Mouse (Mus musculus): ENCODE results near the gene Npat. TPM values are rescaled to one million over a fixed set of nuclear protein-coding genes. Genes with fewer than 3 reads are reported as not detected.

Gene Npat
- 10 to 100 TPM; 14.9 to 16.8 TPM for total RNA-seq (2021)

GRCm38 (mm10) chr9:53536558-53537320 lies at the start of gene Npat, which contains the start of gene Atm:
Npat (plus strand) TSS chr9:53537047.
Atm (minus strand) TSS chr9:53536740.
- DNase-seq, result peak; percentile 99

DNA sequence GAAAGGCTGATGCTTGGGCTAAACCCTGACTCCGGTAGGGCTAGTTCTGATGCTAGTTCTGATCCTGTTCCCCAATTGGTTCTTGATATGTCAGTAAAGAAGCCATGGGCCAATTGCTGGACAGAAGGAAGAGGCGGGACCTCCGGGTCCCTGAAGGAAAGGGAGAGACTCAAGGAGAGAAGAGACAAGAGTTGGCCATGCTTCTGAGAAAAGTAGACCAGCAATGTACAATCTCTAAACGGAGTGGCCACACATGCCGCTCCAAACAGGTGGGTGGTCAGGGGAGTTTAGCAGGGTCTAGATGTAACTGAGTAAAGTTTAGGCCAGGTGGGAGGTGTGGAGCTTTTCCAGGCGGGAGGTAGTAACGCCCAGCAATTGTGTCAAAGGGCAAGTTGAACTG lies 28.8 kb upstream of the Npat start:
- no peak for DNase-seq

DNA sequence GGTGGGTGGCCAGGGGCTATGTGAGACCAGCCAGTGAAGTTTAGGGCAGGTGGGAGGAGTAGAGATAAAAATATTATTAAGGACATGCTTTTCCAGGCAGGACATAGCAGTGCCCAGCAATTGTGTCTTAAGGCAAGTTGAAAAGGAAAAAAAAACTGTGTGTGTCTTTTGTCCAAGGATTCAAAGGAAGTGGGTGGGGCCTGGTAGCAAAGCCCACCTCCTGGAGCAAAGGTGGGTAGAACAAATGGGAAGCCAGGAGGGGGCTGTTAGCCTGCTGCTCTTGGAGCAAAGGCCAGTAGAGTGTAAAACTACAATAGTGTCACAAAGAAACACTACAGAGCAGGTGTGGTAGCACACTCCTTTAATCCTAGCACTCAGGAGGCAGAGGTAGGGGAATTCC lies 22.8 kb upstream of the Npat start:
- DNase-seq, result no peak

DNA sequence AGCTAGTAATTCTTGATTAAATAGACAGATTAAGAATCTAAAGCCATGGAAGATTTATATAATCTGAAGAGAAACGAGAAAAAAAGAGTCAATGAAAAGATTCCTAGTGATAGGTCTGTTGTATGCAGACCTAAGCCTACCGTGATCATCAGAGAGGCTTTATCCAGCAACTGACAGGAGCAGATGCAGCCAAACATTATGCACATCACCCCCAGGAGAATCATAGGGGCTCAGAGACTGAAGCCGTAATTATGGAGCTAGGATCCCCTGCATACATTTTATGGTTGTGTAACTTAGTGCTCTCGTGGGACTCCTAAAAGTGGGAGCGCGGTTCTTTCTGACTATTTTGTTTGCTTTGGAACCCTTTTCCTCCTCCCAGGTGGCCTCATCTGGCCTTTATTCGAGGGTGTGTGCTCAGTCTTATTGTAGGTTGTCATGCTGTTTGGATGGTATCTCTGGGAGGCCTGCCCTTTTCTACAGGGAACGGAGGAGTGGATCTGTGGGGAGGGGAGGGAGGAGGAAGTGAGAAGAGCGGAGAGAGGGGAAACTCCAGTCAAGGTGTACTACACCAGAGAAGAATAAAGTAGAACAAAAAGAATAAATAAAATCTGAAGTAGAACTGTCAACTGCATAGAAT lies 19.4 kb upstream of the Npat start:
- no peak for DNase-seq

- DNase-seq, result no peak
Measured at GRCm38 (mm10) chr9:53535416-53536320, 1.2 kb upstream of the Npat start.

GRCm38 (mm10) chr9:53537336-53537965 lies 604 bp downstream of the Npat start:
- no peak for DNase-seq

GRCm38 (mm10) chr9:53570662-53571061 lies 33.8 kb downstream of the Npat start:
- DNase-seq, result no peak

GRCm38 (mm10) chr9:53572516-53573307 lies 35.9 kb downstream of the Npat start:
- DNase-seq, result no peak

- DNase-seq, result no peak
Measured at GRCm38 (mm10) chr9:53575721-53576120, 38.9 kb downstream of the Npat start.

DNA sequence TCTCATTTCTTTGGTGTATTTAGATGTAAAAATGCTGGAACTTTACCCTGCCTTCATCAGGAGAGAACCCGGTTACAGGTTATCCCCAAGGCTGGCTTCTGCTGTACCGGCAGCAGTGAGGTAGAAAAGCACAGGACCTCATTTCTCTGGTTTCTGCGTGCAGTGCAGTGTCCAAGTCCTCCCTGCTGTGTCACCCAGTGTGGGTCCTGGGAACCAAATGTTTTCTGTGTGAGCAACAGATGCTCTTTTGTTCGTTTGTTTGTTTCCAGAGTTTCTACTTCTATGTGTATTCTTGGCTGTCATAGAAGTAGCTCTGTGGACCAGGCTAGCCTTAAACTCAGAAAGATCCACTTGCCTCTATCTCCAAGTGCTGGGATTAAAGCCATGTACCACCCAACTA lies 45.0 kb downstream of the Npat start:
- no peak for DNase-seq

DNA sequence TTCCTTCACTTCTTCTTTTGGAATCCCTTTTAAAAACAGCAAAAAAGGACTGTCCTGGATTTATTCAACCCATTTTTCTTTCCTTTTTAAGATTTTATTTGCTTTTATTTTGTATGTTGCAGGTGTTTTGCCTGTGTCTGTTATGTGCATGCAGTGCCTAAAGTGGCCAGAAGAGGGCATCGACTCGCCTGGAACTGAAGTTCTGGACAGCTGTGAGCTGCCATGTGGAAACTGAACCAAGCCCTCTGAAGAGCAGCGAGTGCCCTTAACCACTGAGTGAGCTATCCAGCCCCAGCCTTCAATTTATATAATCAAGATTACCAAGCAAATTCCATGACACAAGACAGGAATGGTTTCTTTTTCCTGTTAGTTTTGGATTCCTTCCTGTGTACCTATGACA lies 57.9 kb downstream of the Npat start:
- peak; percentile 80 for DNase-seq

GRCm38 (mm10) chr9:53596971-53597600 lies 60.2 kb downstream of the Npat start:
- DNase-seq, result no peak

DNA sequence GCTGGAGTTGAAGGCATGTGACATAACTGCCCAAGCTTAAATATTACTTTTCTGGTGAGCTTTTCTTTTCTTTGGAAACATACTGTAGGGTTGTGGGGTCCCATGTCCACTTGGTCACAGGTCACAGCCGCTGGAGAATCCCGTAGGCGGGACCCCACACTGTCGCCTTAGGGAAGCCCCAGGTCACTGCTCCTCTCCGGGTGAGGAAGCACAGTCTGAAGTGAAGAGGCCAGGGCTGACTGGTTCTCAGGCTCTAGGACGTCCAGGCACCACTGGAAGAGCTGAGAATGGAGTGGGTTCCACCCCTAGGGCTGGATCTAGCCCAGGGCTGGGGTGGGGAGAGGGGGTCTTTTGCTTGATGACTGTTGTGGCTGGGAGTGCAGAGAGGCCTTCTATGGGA lies 61.8 kb downstream of the Npat start:
- DNase-seq, result no peak

GRCm38 (mm10) chr9:53601541-53601940 lies 64.7 kb downstream of the Npat start:
- DNase-seq, result no peak

GRCm38 (mm10) chr9:53603384-53603783 lies 66.5 kb downstream of the Npat start:
- DNase-seq, result peak; percentile 43

- DNase-seq, result no peak
Measured at GRCm38 (mm10) chr9:53603849-53604248, 67.0 kb downstream of the Npat start.

- no peak for DNase-seq
Measured at GRCm38 (mm10) chr9:53604954-53605353, 68.1 kb downstream of the Npat start.

DNA sequence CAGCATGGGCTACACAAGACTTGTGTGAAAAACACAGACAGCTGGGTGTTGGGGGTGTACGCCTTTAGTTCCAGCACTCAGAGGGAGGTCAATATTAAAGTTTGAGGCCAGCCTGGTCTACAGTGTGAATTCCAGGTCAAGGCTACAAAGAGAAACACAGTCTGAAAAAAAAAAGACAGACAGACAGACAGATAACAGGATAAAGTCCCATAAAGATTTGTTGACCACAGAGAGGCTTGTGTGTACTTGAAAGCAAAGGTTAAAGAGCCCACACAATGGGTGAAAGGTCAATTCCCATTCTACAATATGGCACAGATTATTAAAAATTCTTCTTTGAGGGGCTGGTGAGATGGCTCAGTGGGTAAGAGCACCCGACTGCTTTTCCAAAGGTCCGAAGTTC lies 70.3 kb downstream of the Npat start:
- DNase-seq, result no peak

GRCm38 (mm10) chr9:53607816-53608215 lies 71.0 kb downstream of the Npat start:
- no peak for DNase-seq

GRCm38 (mm10) chr9:53609306-53609967 lies 72.6 kb downstream of the Npat start:
- no peak for DNase-seq
